In genomic region chr1:127373559-127373958, GRCm38 (mm10) we compare ENCODE assay signal across 17 mouse cellular contexts.
DNase-seq lines count a peak whose midpoint lies in the region; ATAC-seq lines count a peak whose summit lies in the region.
"Had no signal": no experiment of that assay in that cellular context is flagged by ENCODE, and none has a peak within 500 bp of the region (broad histone marks: within the 10 kb centered on the region; RNA-seq: fewer than 3 reads in every experiment).

No protein-coding gene starts in this region.

- H3K9me3 ChIP-seq in hindbrain, embryonic 11.5 days (ENCODE audit: control insufficient read depth, low read length): no peaks in the 10 kb centered on the region
- no peaks in the 10 kb centered on the region for H3K9me3 ChIP-seq in hindbrain, embryonic 10.5 days
- no peaks in the 10 kb centered on the region for H3K9me3 ChIP-seq in hindbrain, embryonic 13.5 days
- H3K9me3 ChIP-seq in midbrain, embryonic 14.5 days (ENCODE audit: control insufficient read depth, low read length): no peaks in the 10 kb centered on the region
- no peaks in the 10 kb centered on the region for H3K9me3 ChIP-seq in neural tube, embryonic 15.5 days (replicated peaks)
- H3K9me3 ChIP-seq: forebrain, embryonic 13.5 days had no signal

- ATAC-seq in hindbrain, embryonic 11.5 days (ENCODE audit: low FRiP score): peak; percentile 23; the same call in 1 of the 2 replicates
- ATAC-seq in hindbrain, embryonic 13.5 days (ENCODE audit: low FRiP score): 0 out of 2 replicates have a peak, but pooled peaks have one; percentile 17
- ATAC-seq in midbrain, embryonic 14.5 days (ENCODE audit: low FRiP score, low TSS enrichment): peak; percentile 32; the same call in 1 of the 2 replicates
- ATAC-seq in neural tube, embryonic 15.5 days (ENCODE audit: low FRiP score): peak; percentile 19; the same call in 1 of the 2 replicates
- ATAC-seq: forebrain, embryonic 13.5 days had no signal

- no peaks in the 10 kb centered on the region for H3K4me1 ChIP-seq in hindbrain, embryonic 11.5 days (replicated peaks; ENCODE audit: control insufficient read depth, insufficient read depth, low read length)
- H3K4me1 ChIP-seq in hindbrain, embryonic 10.5 days (replicated peaks): peaks cover 9% of the 10 kb centered on the region; the same call in 1 of the 2 replicates
- peaks cover 22% of the 10 kb centered on the region for H3K4me1 ChIP-seq in hindbrain, embryonic 13.5 days (replicated peaks)
- peaks cover 21% of the 10 kb centered on the region; the same call in 1 of the 2 replicates for H3K4me1 ChIP-seq in midbrain, embryonic 14.5 days (ENCODE audit: control insufficient read depth, insufficient read depth, low read length)
- H3K4me1 ChIP-seq in neural tube, embryonic 15.5 days: peaks cover 27% of the 10 kb centered on the region

- no peaks in the 10 kb centered on the region for H3K27me3 ChIP-seq in hindbrain, embryonic 11.5 days (ENCODE audit: control insufficient read depth, insufficient read depth, low read length)
- no peaks in the 10 kb centered on the region for H3K27me3 ChIP-seq in hindbrain, embryonic 10.5 days (ENCODE audit: insufficient read depth, poor library complexity, severe bottlenecking)
- no peaks in the 10 kb centered on the region for H3K27me3 ChIP-seq in hindbrain, embryonic 13.5 days
- no peaks in the 10 kb centered on the region for H3K27me3 ChIP-seq in midbrain, embryonic 14.5 days (ENCODE audit: control insufficient read depth, insufficient read depth, low read length)
- no peaks in the 10 kb centered on the region for H3K27me3 ChIP-seq in neural tube, embryonic 15.5 days (replicated peaks)
- H3K27me3 ChIP-seq: forebrain, embryonic 13.5 days had no signal

- no peaks in the 10 kb centered on the region for H3K36me3 ChIP-seq in hindbrain, embryonic 11.5 days (ENCODE audit: control insufficient read depth, insufficient read depth, low read length)
- H3K36me3 ChIP-seq in hindbrain, embryonic 10.5 days: peaks cover 19% of the 10 kb centered on the region
- peaks cover 26% of the 10 kb centered on the region for H3K36me3 ChIP-seq in hindbrain, embryonic 13.5 days
- H3K36me3 ChIP-seq in midbrain, embryonic 14.5 days (ENCODE audit: control insufficient read depth, insufficient read depth, low read length): 0 out of 2 replicates have a peak, but pooled peaks cover 10% of the 10 kb centered on the region
- peaks cover 8% of the 10 kb centered on the region for H3K36me3 ChIP-seq in neural tube, embryonic 15.5 days

- no peak overlapping the region for H3K4me2 ChIP-seq in hindbrain, embryonic 11.5 days (replicated peaks; ENCODE audit: low read depth, low read length)
- H3K4me2 ChIP-seq in hindbrain, embryonic 13.5 days: no peak overlapping the region
- no peak overlapping the region for H3K4me2 ChIP-seq in midbrain, embryonic 14.5 days (ENCODE audit: low read length)
- H3K4me2 ChIP-seq in neural tube, embryonic 15.5 days: no peak overlapping the region
- H3K4me2 ChIP-seq: forebrain, embryonic 13.5 days had no signal

- WGBS in hindbrain, embryonic 11.5 days: 71% methylated on average over 5 of the region's 5 CpGs
- 81% methylated on average over 5 of the region's 5 CpGs for WGBS in hindbrain, embryonic 10.5 days
- 54% methylated on average over 5 of the region's 5 CpGs for WGBS in hindbrain, embryonic 13.5 days
- WGBS in midbrain, embryonic 14.5 days: 22% methylated on average over 5 of the region's 5 CpGs
- 18% methylated on average over 5 of the region's 5 CpGs for WGBS in neural tube, embryonic 15.5 days

- H3K9ac ChIP-seq in hindbrain, embryonic 11.5 days (ENCODE audit: low read depth, low read length): no peak overlapping the region
- H3K9ac ChIP-seq in hindbrain, embryonic 13.5 days: no peak overlapping the region
- H3K9ac ChIP-seq in midbrain, embryonic 14.5 days (replicated peaks; ENCODE audit: low read length): no peak overlapping the region
- H3K9ac ChIP-seq in neural tube, embryonic 15.5 days (replicated peaks): no peak overlapping the region
- H3K9ac ChIP-seq: forebrain, embryonic 13.5 days; liver, embryonic 14.5 days had no signal

- H3K4me3 ChIP-seq in hindbrain, embryonic 11.5 days (ENCODE audit: low read depth, low read length): no peak overlapping the region
- H3K4me3 ChIP-seq in hindbrain, embryonic 10.5 days: no peak overlapping the region
- no peak overlapping the region for H3K4me3 ChIP-seq in hindbrain, embryonic 13.5 days
- no peak overlapping the region for H3K4me3 ChIP-seq in midbrain, embryonic 14.5 days (replicated peaks; ENCODE audit: low read depth, low read length)
- H3K4me3 ChIP-seq in neural tube, embryonic 15.5 days (replicated peaks): no peak overlapping the region
- H3K4me3 ChIP-seq: forebrain, embryonic 13.5 days; gastrocnemius, adult 2 months; heart, adult 2 months had no signal

- DNase-seq in hindbrain, embryonic 11.5 days (ENCODE audit: low spot score): no peak
- no peak for DNase-seq in hindbrain, embryonic 10.5 days (ENCODE audit: low spot score)
- DNase-seq in midbrain, embryonic 14.5 days: peak; percentile 58
- DNase-seq in gastrocnemius, postnatal 25 days: no peak
- DNase-seq in spleen, postnatal 36 days (ENCODE audit: low spot score in 2 of 2): no peak
- DNase-seq: adrenal gland, postnatal 25 days; B cell, adult 2 months; cerebellum, adult 11-12 months; cerebellum, postnatal 25 days; gastrocnemius, adult 2 months; heart, adult 2 months; kidney, adult 11 months; right cerebral cortex, postnatal 4 days had no signal

- 0 out of 2 replicates have a peak overlapping the region, but pooled peaks have one; percentile 12 for H3K27ac ChIP-seq in hindbrain, embryonic 11.5 days (ENCODE audit: low read depth, low read length)
- H3K27ac ChIP-seq in hindbrain, embryonic 10.5 days: no peak overlapping the region
- H3K27ac ChIP-seq in hindbrain, embryonic 13.5 days: peak overlapping the region; percentile 74
- H3K27ac ChIP-seq in midbrain, embryonic 14.5 days (replicated peaks; ENCODE audit: low read depth, low read length): 0 out of 2 replicates have a peak overlapping the region, but pooled peaks have one; percentile 27
- peak overlapping the region; percentile 69 for H3K27ac ChIP-seq in neural tube, embryonic 15.5 days (replicated peaks)
- H3K27ac ChIP-seq: forebrain, embryonic 13.5 days; gastrocnemius, adult 2 months; heart, adult 2 months; liver, embryonic 14.5 days had no signal
